Mouse (Mus musculus): Measurements from ENCODE around the gene Adal.

DNA sequence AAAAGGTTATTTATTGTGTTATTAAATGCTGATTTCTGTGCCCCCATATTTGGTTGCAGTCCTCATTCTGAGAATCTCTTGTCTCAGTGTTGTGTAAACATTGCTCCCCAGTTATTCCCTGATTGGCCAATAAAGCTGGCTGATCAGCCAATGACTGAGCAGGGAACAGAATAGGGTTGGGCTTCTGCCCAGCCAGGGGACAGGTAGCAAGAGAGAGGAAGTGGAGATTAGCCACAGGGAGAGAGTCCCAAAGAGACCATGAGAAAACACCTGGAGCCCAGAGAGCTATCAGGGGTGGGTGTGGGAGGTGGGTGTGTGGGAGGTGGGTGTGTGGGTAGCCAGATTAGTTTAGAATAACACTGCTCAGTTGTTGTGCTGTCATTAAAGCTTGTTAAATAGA, 34.3 kb upstream of the Adal start:
- TF ChIP-seq HCFC1 (IDR thresholded peaks at IDR 0.05; ENCODE audit: borderline replicate concordance, insufficient read depth, low read length) (no peak), ZC3H11A (IDR thresholded peaks at IDR 0.05; ENCODE audit: borderline replicate concordance, low read depth, low read length) (no peak), CHD2 (IDR thresholded peaks at IDR 0.05; ENCODE audit: low read depth, low read length) (no peak)

All from ES-E14 (cell line).